Mouse (Mus musculus) neutrophil, adult 5-6 weeks (primary cell): ENCODE measurements around the gene Mkrn2os. TPM values are rescaled to one million over a fixed set of nuclear protein-coding genes. Genes with fewer than 3 reads are reported as not detected.

Experiments used
- total RNA-seq: library from RNA; stranded (forward); fragments of 200-1000 nt; gene quantifications from 2 replicates; pipeline ENCODE4 v1.2.3, GENCODE M21; 2017

Mkrn2os gene
- total RNA-seq, 1 experiment from 2014 or later: not detected

Other genes with a start within 250 kb of the Mkrn2os start
- 0.61 and 0.93 TPM in 2 replicates for gene Pparg, start 231.6 kb downstream of the Mkrn2os start, total RNA-seq
- gene Tsen2, start 47.9 kb downstream of the Mkrn2os start, total RNA-seq: 5.4 and 6.0 TPM in 2 replicates
- gene Mkrn2, start 9.3 kb upstream of the Mkrn2os start, total RNA-seq: 13.4 and 17.6 TPM in 2 replicates
- 278 and 293 TPM in 2 replicates for gene Raf1, start 84.1 kb upstream of the Mkrn2os start, total RNA-seq
- 15.1 and 20.1 TPM in 2 replicates for gene Tmem40, start 169.8 kb upstream of the Mkrn2os start, total RNA-seq
- 0.86 and 1.0 TPM in 2 replicates for gene Cand2, start 182.0 kb upstream of the Mkrn2os start, total RNA-seq
- 1,487 and 1,493 TPM in 2 replicates for gene Rpl32, start 216.2 kb upstream of the Mkrn2os start, total RNA-seq
- gene Efcab12, start 245.8 kb upstream of the Mkrn2os start, total RNA-seq: 0.12 and 0.81 TPM in 2 replicates